Mouse (Mus musculus): ENCODE data around the gene Sdhaf2. TPM values are rescaled to one million over a fixed set of nuclear protein-coding genes. Genes with fewer than 3 reads are reported as not detected.
"Not testable (repeated sequence)": the region's sequence is repeated elsewhere in the genome, so short reads cannot be mapped to it uniquely, and the experiment has no call there.

Sdhaf2 gene
- total RNA-seq (2021): 10 to 100 TPM; 53.4 to 63.0 TPM
- long read RNA-seq, experiment 1, transcript Sdhaf2-201 (4 exons, 2,981 nt): major isoform, 17 of 22 reads
- long read RNA-seq, experiment 1, partial matches to known transcripts: 0 of 22 reads
- long read RNA-seq, experiment 1, other reads (novel, unspliced or antisense): 2 of 22 reads
- long read RNA-seq, experiment 2, transcript Sdhaf2-201 (4 exons, 2,981 nt): major isoform, 34 of 49 reads
- long read RNA-seq, experiment 2, partial matches to known transcripts: 0 of 49 reads
- long read RNA-seq, experiment 2, other reads (novel, unspliced or antisense): 8 of 49 reads

GRCm38 (mm10) chr19:10525910-10526309 lies at the start of gene Sdhaf2:
Gene Sdhaf2 (minus strand): TSS chr19:10526142.
- Histone ChIP-seq H3K27ac (peak within 1 kb of the TSS; percentile 99), H3K4me3 (peak within 1 kb of the TSS; percentile 78)
- TF ChIP-seq CTCF (conservative IDR thresholded peaks at IDR 0.05): peak; percentile 81
- DNase-seq (ENCODE audit: low spot score in 2 of 2): peak; percentile 28 to 48

GRCm38 (mm10) chr19:10569627-10570026 lies 43.7 kb upstream of the Sdhaf2 start:
- H3K27ac ChIP-seq: no peak overlapping the region
- TF ChIP-seq CTCF (conservative IDR thresholded peaks at IDR 0.05): no peak

GRCm38 (mm10) chr19:10565217-10565616 lies 39.3 kb upstream of the Sdhaf2 start:
- no peak for DNase-seq (ENCODE audit: low spot score in 2 of 2)
- no peak for TF ChIP-seq CTCF (conservative IDR thresholded peaks at IDR 0.05)
- Histone ChIP-seq H3K4me3 (no peak overlapping the region), H3K27ac (no peak overlapping the region)

More at GRCm38 (mm10) chr19:10569627-10570026, 43.7 kb upstream of the Sdhaf2 start:
- H3K4me3 ChIP-seq: no peak overlapping the region
- DNase-seq (ENCODE audit: low spot score in 2 of 2): no peak

GRCm38 (mm10) chr19:10564278-10564677 lies 38.3 kb upstream of the Sdhaf2 start:
- DNase-seq (ENCODE audit: low spot score in 2 of 2): no peak
- TF ChIP-seq CTCF (conservative IDR thresholded peaks at IDR 0.05): no peak
- no peak overlapping the region for H3K27ac ChIP-seq
- H3K4me3 ChIP-seq: no peak overlapping the region

- no peak for TF ChIP-seq CTCF (conservative IDR thresholded peaks at IDR 0.05)
- DNase-seq (ENCODE audit: low spot score in 2 of 2): no peak
- H3K4me3 ChIP-seq: no peak overlapping the region
- no peak overlapping the region for H3K27ac ChIP-seq
Observed at GRCm38 (mm10) chr19:10562351-10562750, 36.4 kb upstream of the Sdhaf2 start.

GRCm38 (mm10) chr19:10561558-10562314 lies 35.8 kb upstream of the Sdhaf2 start:
- no peak for TF ChIP-seq CTCF (conservative IDR thresholded peaks at IDR 0.05)
- no peak overlapping the region for H3K27ac ChIP-seq
- no peak for DNase-seq (ENCODE audit: low spot score in 2 of 2)
- no peak overlapping the region for H3K4me3 ChIP-seq

- peak; percentile 65 for TF ChIP-seq CTCF (conservative IDR thresholded peaks at IDR 0.05)
Observed at GRCm38 (mm10) chr19:10560108-10560507, 34.2 kb upstream of the Sdhaf2 start.

GRCm38 (mm10) chr19:10557837-10558375 lies 32.0 kb upstream of the Sdhaf2 start:
- peak; percentile 68 for TF ChIP-seq CTCF (conservative IDR thresholded peaks at IDR 0.05)
- DNase-seq (ENCODE audit: low spot score in 2 of 2); H3K4me3 ChIP-seq: not testable (repeated sequence)

More at GRCm38 (mm10) chr19:10560108-10560507, 34.2 kb upstream of the Sdhaf2 start:
- Histone ChIP-seq H3K27ac (no peak overlapping the region), H3K4me3 (no peak overlapping the region)
- DNase-seq (ENCODE audit: low spot score in 2 of 2): no peak

GRCm38 (mm10) chr19:10557430-10557829 lies 31.5 kb upstream of the Sdhaf2 start:
- no peak for DNase-seq (ENCODE audit: low spot score in 2 of 2)
- H3K27ac ChIP-seq: no peak overlapping the region
- no peak for TF ChIP-seq CTCF (conservative IDR thresholded peaks at IDR 0.05)
- H3K4me3 ChIP-seq: no peak overlapping the region

More at GRCm38 (mm10) chr19:10557837-10558375, 32.0 kb upstream of the Sdhaf2 start:
- H3K27ac ChIP-seq: not testable (repeated sequence)

GRCm38 (mm10) chr19:10557001-10557400 lies 31.1 kb upstream of the Sdhaf2 start:
- Histone ChIP-seq H3K27ac (peak overlapping the region; percentile 91; the same call in 1 of the 2 replicates), H3K4me3 (no peak overlapping the region)
- DNase-seq (ENCODE audit: low spot score in 2 of 2): no peak
- no peak for TF ChIP-seq CTCF (conservative IDR thresholded peaks at IDR 0.05)

- peak within 1 kb of the TSS; percentile 91 for H3K27ac ChIP-seq
- peak; percentile 79 to 87 for DNase-seq (ENCODE audit: low spot score in 2 of 2)
- peak; percentile 23; the same call in 1 of the 2 replicates for TF ChIP-seq CTCF (conservative IDR thresholded peaks at IDR 0.05)
- H3K4me3 ChIP-seq: peak within 1 kb of the TSS; percentile 79
Observed at GRCm38 (mm10) chr19:10555624-10556510, 29.9 kb upstream of the Sdhaf2 start, which contains the start of gene Tmem216. Gene Tmem216 (minus strand): TSS chr19:10556238.

- TF ChIP-seq CTCF (conservative IDR thresholded peaks at IDR 0.05): no peak
- DNase-seq (ENCODE audit: low spot score in 2 of 2): no peak
- Histone ChIP-seq H3K27ac (no peak overlapping the region), H3K4me3 (no peak overlapping the region)
Observed at GRCm38 (mm10) chr19:10539454-10539853, 13.5 kb upstream of the Sdhaf2 start.
